Mouse (Mus musculus) hindbrain, embryonic 12.5 days (tissue): ENCODE data around the gene Syne3. TPM values are rescaled to one million over a fixed set of nuclear protein-coding genes. Genes with fewer than 3 reads are reported as not detected.

Source experiments
- ATAC-seq: fragments of 200-750 bp; cut with Nextera tagmentation; 2 replicates; pipeline ENCODE4 v1.8.0; 2017; ENCODE audit warnings: moderate TSS enrichment; ENCODE audit not compliant: low FRiP score
- H3K27ac ChIP-seq: fragments of 300-500 bp; sonication (generic); 2 replicates; pipeline ENCODE4 v1.5.1; 2016; ENCODE audit warnings: mild to moderate bottlenecking
- H3K27me3 ChIP-seq: fragments of 300-500 bp; sonication (generic); 2 replicates; pipeline ENCODE4 v1.6.1; 2016; ENCODE audit warnings: mild to moderate bottlenecking
- H3K36me3 ChIP-seq: fragments of 300-500 bp; sonication (generic); 2 replicates; pipeline ENCODE4 v1.6.1; 2016; ENCODE audit warnings: mild to moderate bottlenecking
- H3K4me1 ChIP-seq: fragments of 300-500 bp; sonication (generic); 2 replicates; pipeline ENCODE4 v1.6.1; 2016
- H3K4me2 ChIP-seq: fragments of 300-500 bp; sonication (generic); replicated peaks from 2 replicates; pipeline ENCODE4 v1.6.1; 2016; ENCODE audit warnings: mild to moderate bottlenecking
- H3K4me3 ChIP-seq: fragments of 300-500 bp; sonication (generic); 2 replicates; pipeline ENCODE4 v1.5.1; 2016; ENCODE audit warnings: mild to moderate bottlenecking
- H3K9ac ChIP-seq: fragments of 300-500 bp; sonication (generic); 2 replicates; pipeline ENCODE4 v1.6.1; 2016; ENCODE audit warnings: mild to moderate bottlenecking, moderate library complexity
- H3K9me3 ChIP-seq: fragments of 300-500 bp; sonication (generic); replicated peaks from 2 replicates; pipeline ENCODE4 v1.6.1; 2016; ENCODE audit warnings: mild to moderate bottlenecking
- WGBS: fragments of 180-500 bp; shearing (Covaris S2); methylation state at CpG from one replicate; pipeline ENCODE4 v1.1.7; 2016; 5-methylcytosine and 5-hydroxymethylcytosine counted together
- polyA plus RNA-seq: library from polyadenylated mRNA; unstranded; fragments of >200 nt; fragmentation: Nextera tagmentation; extraction: Ambion mirVana; gene quantifications from 2 replicates; pipeline ENCODE4 v1.2.1, GENCODE M21; 2016

Syne3 gene
- 0.21 and 0.47 TPM in 2 replicates for polyA plus RNA-seq

- Histone ChIP-seq H3K27ac (no peak within 1 kb of the TSS), H3K9me3 (no peaks in the 10 kb centered on the region), H3K9ac (peak within 1 kb of the TSS; percentile 53), H3K4me1 (peaks cover 19% of the 10 kb centered on the region), H3K4me3 (peak within 1 kb of the TSS; percentile 56), H3K27me3 (peaks cover 57% of the 10 kb centered on the region), H3K4me2 (peak within 1 kb of the TSS; percentile 97), H3K36me3 (no peaks in the 10 kb centered on the region)
- WGBS = 1% methylated on average over 66 of the region's 66 CpGs
- peak; percentile 71 for ATAC-seq
These were observed at the start of gene Syne3 for GRCm38 (mm10) chr12:105009370-105010212. Syne3 (minus strand) TSS chr12:105009809.

- H3K36me3 ChIP-seq = no peaks in the 10 kb centered on the region
- H3K9ac ChIP-seq = no peak overlapping the region
- H3K9me3 ChIP-seq = no peaks in the 10 kb centered on the region
- H3K4me1 ChIP-seq = no peaks in the 10 kb centered on the region
- no peaks in the 10 kb centered on the region for H3K27me3 ChIP-seq
- ATAC-seq = no peak
- H3K4me2 ChIP-seq = no peak overlapping the region
- no peak overlapping the region for H3K27ac ChIP-seq
- WGBS = 93% methylated on average over 6 of the region's 6 CpGs
- H3K4me3 ChIP-seq = no peak overlapping the region
These were observed 45.7 kb upstream of the Syne3 start for GRCm38 (mm10) chr12:105055308-105055707.

- Histone ChIP-seq H3K4me1 (no peaks in the 10 kb centered on the region), H3K9me3 (no peaks in the 10 kb centered on the region), H3K27ac (no peak overlapping the region), H3K4me3 (no peak overlapping the region), H3K9ac (no peak overlapping the region), H3K27me3 (no peaks in the 10 kb centered on the region), H3K4me2 (no peak overlapping the region), H3K36me3 (no peaks in the 10 kb centered on the region)
- no peak for ATAC-seq
- WGBS = 94% methylated on average over 15 of the region's 15 CpGs
These were observed 44.4 kb upstream of the Syne3 start for GRCm38 (mm10) chr12:105054041-105054440.

- Histone ChIP-seq H3K4me2 (no peak overlapping the region), H3K4me1 (no peaks in the 10 kb centered on the region), H3K27ac (no peak overlapping the region), H3K36me3 (no peaks in the 10 kb centered on the region), H3K9me3 (no peaks in the 10 kb centered on the region), H3K9ac (no peak overlapping the region), H3K27me3 (no peaks in the 10 kb centered on the region), H3K4me3 (no peak overlapping the region)
- 15% methylated on average over 4 of the region's 4 CpGs for WGBS
- ATAC-seq = 0 out of 2 replicates have a peak, but pooled peaks have one; percentile 55
These were observed 41.3 kb upstream of the Syne3 start for GRCm38 (mm10) chr12:105050898-105051297.

GRCm38 (mm10) chr12:105049813-105050212, 40.2 kb upstream of the Syne3 start:
- WGBS = 86% methylated on average over 12 of the region's 12 CpGs
- no peaks in the 10 kb centered on the region for H3K4me1 ChIP-seq
- H3K27ac ChIP-seq = no peak overlapping the region
- no peak overlapping the region for H3K9ac ChIP-seq
- H3K4me3 ChIP-seq = no peak overlapping the region
- no peaks in the 10 kb centered on the region for H3K36me3 ChIP-seq
- H3K4me2 ChIP-seq = no peak overlapping the region
- no peaks in the 10 kb centered on the region for H3K9me3 ChIP-seq
- no peaks in the 10 kb centered on the region for H3K27me3 ChIP-seq
- no peak for ATAC-seq

- WGBS = 72% methylated on average over 17 of the region's 17 CpGs
- Histone ChIP-seq H3K27ac (no peak overlapping the region), H3K4me2 (no peak overlapping the region), H3K27me3 (no peaks in the 10 kb centered on the region), H3K4me1 (no peaks in the 10 kb centered on the region), H3K9ac (no peak overlapping the region), H3K9me3 (no peaks in the 10 kb centered on the region), H3K36me3 (peaks cover 4% of the 10 kb centered on the region; the same call in 1 of the 2 replicates), H3K4me3 (no peak overlapping the region)
- ATAC-seq = 0 out of 2 replicates have a peak, but pooled peaks have one; percentile 16
These were observed 38.8 kb upstream of the Syne3 start for GRCm38 (mm10) chr12:105048301-105048863.

GRCm38 (mm10) chr12:105044775-105045174, 35.2 kb upstream of the Syne3 start:
- Histone ChIP-seq H3K27ac (no peak overlapping the region), H3K27me3 (no peaks in the 10 kb centered on the region), H3K4me2 (no peak overlapping the region), H3K9me3 (no peaks in the 10 kb centered on the region), H3K4me1 (peaks cover 4% of the 10 kb centered on the region), H3K9ac (no peak overlapping the region), H3K36me3 (peaks cover 32% of the 10 kb centered on the region), H3K4me3 (no peak overlapping the region)
- ATAC-seq = no peak
- 86% methylated on average over 9 of the region's 9 CpGs for WGBS

- Histone ChIP-seq H3K9ac (no peak overlapping the region), H3K27ac (no peak overlapping the region), H3K9me3 (no peaks in the 10 kb centered on the region), H3K36me3 (peaks cover 32% of the 10 kb centered on the region), H3K4me1 (peaks cover 13% of the 10 kb centered on the region), H3K27me3 (no peaks in the 10 kb centered on the region), H3K4me2 (no peak overlapping the region), H3K4me3 (no peak overlapping the region)
- no peak for ATAC-seq
- WGBS = 90% methylated on average over 5 of the region's 5 CpGs
These were observed 33.5 kb upstream of the Syne3 start for GRCm38 (mm10) chr12:105043081-105043480.

GRCm38 (mm10) chr12:105040950-105041349, 31.3 kb upstream of the Syne3 start:
- WGBS = 97% methylated on average over 7 of the region's 7 CpGs
- H3K36me3 ChIP-seq = peaks cover 32% of the 10 kb centered on the region
- no peak overlapping the region for H3K9ac ChIP-seq
- no peak overlapping the region for H3K4me3 ChIP-seq
- ATAC-seq = no peak
- H3K4me2 ChIP-seq = no peak overlapping the region
- no peak overlapping the region for H3K27ac ChIP-seq
- H3K27me3 ChIP-seq = no peaks in the 10 kb centered on the region
- H3K4me1 ChIP-seq = peaks cover 13% of the 10 kb centered on the region
- no peaks in the 10 kb centered on the region for H3K9me3 ChIP-seq

- 64% methylated on average over 12 of the region's 12 CpGs for WGBS
- Histone ChIP-seq H3K27ac (no peak overlapping the region), H3K36me3 (peaks cover 32% of the 10 kb centered on the region), H3K4me1 (peaks cover 21% of the 10 kb centered on the region), H3K4me2 (no peak overlapping the region), H3K9me3 (no peaks in the 10 kb centered on the region), H3K4me3 (no peak overlapping the region), H3K9ac (no peak overlapping the region), H3K27me3 (no peaks in the 10 kb centered on the region)
- no peak for ATAC-seq
These were observed 30.1 kb upstream of the Syne3 start for GRCm38 (mm10) chr12:105039578-105040289.

DNA sequence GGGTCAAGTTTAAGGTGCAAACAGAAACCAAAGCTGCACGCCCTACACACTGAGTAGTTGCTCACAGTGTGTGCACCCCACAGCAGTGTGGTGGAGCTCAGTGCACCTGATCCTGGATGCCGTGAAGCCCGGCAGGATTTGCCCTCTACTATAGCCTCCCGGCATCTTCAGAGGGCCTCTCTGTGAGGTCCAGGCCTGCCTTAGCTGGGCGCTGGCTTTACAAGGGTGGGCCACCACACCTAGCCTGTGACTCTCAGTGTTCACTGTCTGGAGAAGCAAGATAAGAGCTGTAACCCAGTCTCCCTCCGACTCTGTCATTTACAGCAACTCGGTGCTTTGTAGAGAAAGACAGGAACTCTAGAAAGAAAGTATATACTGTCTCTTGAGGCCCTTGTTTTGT, 29.3 kb upstream of the Syne3 start:
- Histone ChIP-seq H3K36me3 (peaks cover 32% of the 10 kb centered on the region), H3K4me1 (peaks cover 29% of the 10 kb centered on the region), H3K9ac (no peak overlapping the region), H3K4me2 (no peak overlapping the region), H3K27me3 (no peaks in the 10 kb centered on the region), H3K9me3 (no peaks in the 10 kb centered on the region), H3K27ac (no peak overlapping the region; the same call in 1 of the 2 replicates), H3K4me3 (no peak overlapping the region)
- no peak for ATAC-seq
- WGBS = 89% methylated on average over 7 of the region's 7 CpGs

- ATAC-seq = no peak
- no peak overlapping the region for H3K4me3 ChIP-seq
- no peaks in the 10 kb centered on the region for H3K9me3 ChIP-seq
- no peak overlapping the region for H3K9ac ChIP-seq
- 91% methylated on average over 11 of the region's 11 CpGs for WGBS
- peaks cover 36% of the 10 kb centered on the region for H3K4me1 ChIP-seq
- no peaks in the 10 kb centered on the region for H3K27me3 ChIP-seq
- H3K4me2 ChIP-seq = no peak overlapping the region
- peaks cover 29% of the 10 kb centered on the region for H3K36me3 ChIP-seq
- no peak overlapping the region; the same call in 1 of the 2 replicates for H3K27ac ChIP-seq
These were observed 28.6 kb upstream of the Syne3 start for GRCm38 (mm10) chr12:105038211-105038610.
